Mouse (Mus musculus): ENCODE measurements around the gene Nipa1.
"Not testable (repeated sequence)": the region's sequence is repeated elsewhere in the genome, so short reads cannot be mapped to it uniquely, and the experiment has no call there.

DNA sequence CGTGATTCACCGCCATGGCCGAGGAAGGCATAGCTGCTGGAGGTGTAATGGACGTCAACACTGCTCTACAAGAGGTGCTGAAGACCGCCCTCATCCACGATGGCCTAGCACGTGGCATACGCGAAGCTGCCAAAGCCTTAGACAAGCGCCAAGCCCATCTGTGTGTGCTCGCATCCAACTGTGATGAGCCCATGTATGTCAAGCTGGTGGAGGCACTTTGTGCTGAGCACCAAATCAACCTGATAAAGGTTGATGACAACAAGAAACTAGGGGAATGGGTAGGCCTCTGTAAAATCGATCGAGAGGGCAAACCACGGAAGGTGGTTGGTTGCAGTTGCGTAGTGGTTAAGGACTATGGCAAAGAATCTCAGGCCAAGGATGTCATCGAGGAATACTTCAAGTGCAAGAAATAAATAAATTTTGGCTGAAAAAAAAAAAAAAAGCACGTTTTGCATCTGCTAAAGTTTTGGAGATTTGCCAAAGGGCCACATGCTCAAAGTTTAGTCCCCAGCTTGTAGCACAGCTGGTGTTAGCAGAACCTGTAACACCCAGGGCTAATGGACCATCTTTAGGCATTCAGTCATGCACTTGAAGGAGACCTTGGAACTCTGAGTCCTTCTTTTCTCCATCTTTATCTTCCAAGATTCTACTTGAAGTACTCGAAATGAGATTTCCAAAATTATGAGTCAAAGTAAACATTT is 5.6 kb downstream of the Nipa1 start:
- not testable (repeated sequence) for TF ChIP-seq USF1 (IDR thresholded peaks at IDR 0.05; ENCODE audit: low read depth, low read length); ZC3H11A (IDR thresholded peaks at IDR 0.05; ENCODE audit: low read depth, low read length); ZKSCAN1 (IDR thresholded peaks at IDR 0.05; ENCODE audit: borderline replicate concordance, low read depth, low read length); HCFC1 (IDR thresholded peaks at IDR 0.05; ENCODE audit: low read depth, low read length); CTCF (conservative IDR thresholded peaks at IDR 0.05 in 1 of 2, IDR thresholded peaks at IDR 0.05 in 1 of 2; ENCODE audit: low read depth in 2 of 2, low read length in 2 of 2)
